Mouse (Mus musculus) inflammation-experienced regulatory T-cells, adult 6 months (primary cell): ENCODE results near the gene Tesc. TPM values are rescaled to one million over a fixed set of nuclear protein-coding genes. Genes with fewer than 3 reads are reported as not detected.
A peak's percentile ranks its signal among the peaks of the same experiment; 100 is the strongest.

Source experiments
- ATAC-seq: one replicate; pipeline ENCODE4 v1.8.0; 2017
- polyA plus RNA-seq, 3 experiments: library from polyadenylated mRNA; unstranded; fragments of 100-300 nt; shearing (Covaris generic); gene quantifications; one replicate each; pipeline ENCODE4 v1.2.1; 2017

Tesc gene
- polyA plus RNA-seq, 3 experiments from 2014 or later, result 3.2 to 6.1 (median 5.5) TPM

GRCm38 (mm10) chr5:118045385-118045784, 17.8 kb downstream of the Tesc start:
- ATAC-seq, result peak; percentile 82

GRCm38 (mm10) chr5:118047091-118047757, 19.7 kb downstream of the Tesc start:
- ATAC-seq, result peak; percentile 64

GRCm38 (mm10) chr5:118048412-118048811, 20.9 kb downstream of the Tesc start:
- peak; percentile 45 for ATAC-seq

- no peak for ATAC-seq
Measured at GRCm38 (mm10) chr5:118048928-118049327, 21.4 kb downstream of the Tesc start.

- ATAC-seq, result peak; percentile 8
Measured at GRCm38 (mm10) chr5:118050743-118051142, 23.2 kb downstream of the Tesc start.

- no peak for ATAC-seq
Measured at GRCm38 (mm10) chr5:118051981-118052662, 24.6 kb downstream of the Tesc start.

- no peak for ATAC-seq
Measured at GRCm38 (mm10) chr5:118053205-118053604, 25.7 kb downstream of the Tesc start.

GRCm38 (mm10) chr5:118057508-118058111, 30.1 kb downstream of the Tesc start:
- ATAC-seq, result no peak

- no peak for ATAC-seq
Measured at GRCm38 (mm10) chr5:118058858-118059257, 31.3 kb downstream of the Tesc start.

GRCm38 (mm10) chr5:118059646-118060045, 32.1 kb downstream of the Tesc start:
- ATAC-seq, result no peak

- ATAC-seq, result no peak
Measured at GRCm38 (mm10) chr5:118061391-118061790, 33.8 kb downstream of the Tesc start.

- no peak for ATAC-seq
Measured at GRCm38 (mm10) chr5:118063181-118063621, 35.7 kb downstream of the Tesc start.

- ATAC-seq, result no peak
Measured at GRCm38 (mm10) chr5:118064284-118064901, 36.9 kb downstream of the Tesc start.

- no peak for ATAC-seq
Measured at GRCm38 (mm10) chr5:118065516-118066255, 38.1 kb downstream of the Tesc start.

- peak; percentile 33 for ATAC-seq
Measured at GRCm38 (mm10) chr5:118066828-118067227, 39.3 kb downstream of the Tesc start.

- no peak for ATAC-seq
Measured at GRCm38 (mm10) chr5:118067572-118067971, 40.0 kb downstream of the Tesc start.

GRCm38 (mm10) chr5:118067984-118068494, 40.5 kb downstream of the Tesc start:
- ATAC-seq, result no peak

- peak; percentile 89 for ATAC-seq
Measured at GRCm38 (mm10) chr5:118069315-118069714, 41.8 kb downstream of the Tesc start.

- ATAC-seq, result no peak
Measured at GRCm38 (mm10) chr5:118071766-118072165, 44.2 kb downstream of the Tesc start.

GRCm38 (mm10) chr5:118073213-118073773, 45.8 kb downstream of the Tesc start:
- no peak for ATAC-seq

- no peak for ATAC-seq
Measured at GRCm38 (mm10) chr5:118076721-118077592, 49.4 kb downstream of the Tesc start.
